Comparison of ENCODE assay signal across 9 mouse cellular contexts in genomic region chr6:99159452-99160347, GRCm38 (mm10).
A peak's percentile ranks its signal among the peaks of the same experiment; 100 is the strongest.
DNase-seq lines count a peak whose midpoint lies in the region; ATAC-seq lines count a peak whose summit lies in the region.
"Had no signal": no experiment of that assay in that cellular context is flagged by ENCODE, and none has a peak within 500 bp of the region (broad histone marks: within the 10 kb centered on the region; RNA-seq: fewer than 3 reads in every experiment).

No protein-coding gene starts in this region.

- 0 out of 2 replicates have a peak overlapping the region, but pooled peaks have one; percentile 41 for H3K27ac ChIP-seq in heart, embryonic 11.5 days (ENCODE audit: low read depth, low read length)
- H3K27ac ChIP-seq in embryonic facial prominence, embryonic 12.5 days, result peak overlapping the region; percentile 87

- no peaks in the 10 kb centered on the region for H3K36me3 ChIP-seq in heart, embryonic 11.5 days (ENCODE audit: control insufficient read depth, insufficient read depth, low read length)
- H3K36me3 ChIP-seq in embryonic facial prominence, embryonic 12.5 days, result no peaks in the 10 kb centered on the region

- no peak overlapping the region; the same call in 1 of the 2 replicates for H3K9ac ChIP-seq in heart, embryonic 11.5 days (ENCODE audit: low read depth, low read length)
- no peak overlapping the region for H3K9ac ChIP-seq in embryonic facial prominence, embryonic 12.5 days

- no peaks in the 10 kb centered on the region for H3K9me3 ChIP-seq in heart, embryonic 11.5 days (replicated peaks; ENCODE audit: control insufficient read depth, low read length)
- no peaks in the 10 kb centered on the region for H3K9me3 ChIP-seq in embryonic facial prominence, embryonic 12.5 days

- H3K4me1 ChIP-seq in heart, embryonic 11.5 days (ENCODE audit: control insufficient read depth, insufficient read depth, low read length), result peaks cover 15% of the 10 kb centered on the region
- peaks cover 19% of the 10 kb centered on the region for H3K4me1 ChIP-seq in embryonic facial prominence, embryonic 12.5 days

- H3K4me3 ChIP-seq in heart, embryonic 11.5 days (ENCODE audit: low read depth, low read length), result no peak overlapping the region
- H3K4me3 ChIP-seq in embryonic facial prominence, embryonic 12.5 days, result no peak overlapping the region

- no peak for DNase-seq in heart, adult 18-20 months
- DNase-seq in Muller cell, postnatal 12 days (ENCODE audit: inconsistent ontology term), result peak; percentile 67
- DNase-seq in mesoderm, embryonic 11.5 days (ENCODE audit: low read depth, low spot score), result peak; percentile 60
- DNase-seq in testis, postnatal 14 days (ENCODE audit: low spot score), result no peak
- DNase-seq in layer of hippocampus, adult 8-10 months (ENCODE audit: low spot score in 2 of 2), result no peak
- no peak for DNase-seq in natural killer cell, adult 2 months (ENCODE audit: low spot score in 2 of 2)
- DNase-seq: right cerebral cortex, postnatal 4 days had no signal

- H3K27me3 ChIP-seq in heart, embryonic 11.5 days (ENCODE audit: control insufficient read depth, insufficient read depth, low read length), result no peaks in the 10 kb centered on the region
- H3K27me3 ChIP-seq in embryonic facial prominence, embryonic 12.5 days, result no peaks in the 10 kb centered on the region

- 64% methylated on average over 23 of the region's 23 CpGs for WGBS in heart, embryonic 11.5 days (ENCODE audit: insufficient replicate concordance)
- WGBS in embryonic facial prominence, embryonic 12.5 days, result 14% methylated on average over 23 of the region's 23 CpGs

- no peak for ATAC-seq in heart, embryonic 11.5 days (replicated peaks; ENCODE audit: insufficient number of reproducible peaks, low FRiP score, low TSS enrichment)
- peak; percentile 81; the same call in 1 of the 2 replicates for ATAC-seq in embryonic facial prominence, embryonic 12.5 days (ENCODE audit: insufficient number of reproducible peaks, insufficient read depth, low FRiP score, low TSS enrichment)

- H3K4me2 ChIP-seq in heart, embryonic 11.5 days, result no peak overlapping the region
- peak overlapping the region; percentile 42 for H3K4me2 ChIP-seq in embryonic facial prominence, embryonic 12.5 days (replicated peaks)

Comparison
In these comparisons a context has a peak if more than half of its experiments do, and no peak if none do; other contexts are left out.
1. DNase-seq: peak in Muller cell, postnatal 12 days (single experiment) and mesoderm, embryonic 11.5 days (single experiment); none in heart, adult 18-20 months (0 of 2), testis, postnatal 14 days (single experiment), layer of hippocampus, adult 8-10 months (0 of 2) and natural killer cell, adult 2 months (0 of 2).